Mouse (Mus musculus): ENCODE measurements around the gene Dnali1.
A peak's percentile ranks its signal among the peaks of the same experiment; 100 is the strongest.

Dnali1 gene

DNA sequence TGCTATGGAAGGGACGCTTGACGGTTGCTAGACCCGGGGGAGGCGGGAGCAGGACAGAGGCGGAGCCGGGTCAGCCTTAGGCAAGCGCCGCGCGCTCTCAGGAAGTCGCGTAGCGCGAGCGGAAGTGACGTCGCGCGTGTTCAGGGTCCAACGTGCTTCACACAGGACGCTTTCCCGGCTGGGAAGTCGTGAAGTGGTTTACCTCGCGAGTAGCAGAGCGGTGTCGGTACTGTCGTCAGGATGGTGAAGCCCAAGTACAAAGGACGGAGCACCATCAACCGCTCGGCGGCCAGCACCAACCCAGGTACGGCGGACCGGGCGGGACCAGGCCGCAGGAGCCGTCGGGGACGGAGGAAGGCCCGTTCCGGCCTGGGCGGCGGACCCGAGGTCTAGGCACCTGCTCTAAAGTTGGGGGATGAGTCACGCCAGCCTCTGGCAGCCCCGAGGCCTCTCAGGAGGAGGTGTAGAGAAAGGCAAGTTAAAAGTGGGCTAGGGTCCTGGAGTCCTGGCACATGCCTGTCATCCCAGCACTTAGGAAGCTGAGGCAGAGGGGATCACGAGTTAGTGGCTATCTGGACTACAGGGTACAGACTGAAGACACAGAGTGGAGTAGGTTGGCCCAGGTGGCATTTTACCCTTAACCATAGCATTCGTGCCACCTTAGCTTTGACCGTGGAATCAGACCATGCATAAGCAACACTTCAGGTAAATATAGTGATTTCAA, 35.5 kb downstream of the Dnali1 start:
- peak; percentile 95 for DNase-seq

GRCm38 (mm10) chr4:125020780-125021538, 44.5 kb downstream of the Dnali1 start:
- no peak for DNase-seq

DNA sequence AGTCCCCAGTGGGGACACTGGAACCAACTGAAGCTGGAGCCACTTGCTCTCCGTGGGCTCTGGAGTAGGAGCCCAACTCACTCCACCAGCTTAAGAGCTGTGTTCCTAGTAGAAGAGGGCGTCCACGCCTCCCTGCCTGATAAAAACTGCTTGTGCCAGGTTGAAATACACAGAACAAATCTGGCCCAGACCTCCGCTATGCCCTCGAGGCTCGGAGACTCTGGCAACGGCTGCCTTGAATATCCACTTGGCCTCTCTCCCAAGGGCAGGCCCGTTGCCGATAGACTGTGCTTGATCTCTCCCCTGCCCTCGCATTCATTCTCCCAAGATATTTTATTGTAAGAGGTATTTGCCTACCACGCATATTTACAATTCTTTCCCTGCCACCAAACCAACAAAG, 48.1 kb downstream of the Dnali1 start:
- peak; percentile 42 for DNase-seq

- DNase-seq = peak; percentile 62
Observed at GRCm38 (mm10) chr4:125015806-125016635, 49.5 kb downstream of the Dnali1 start, which contains the start of gene Gnl2. Gene Gnl2, plus strand, starts transcription at chr4:125016585.

DNA sequence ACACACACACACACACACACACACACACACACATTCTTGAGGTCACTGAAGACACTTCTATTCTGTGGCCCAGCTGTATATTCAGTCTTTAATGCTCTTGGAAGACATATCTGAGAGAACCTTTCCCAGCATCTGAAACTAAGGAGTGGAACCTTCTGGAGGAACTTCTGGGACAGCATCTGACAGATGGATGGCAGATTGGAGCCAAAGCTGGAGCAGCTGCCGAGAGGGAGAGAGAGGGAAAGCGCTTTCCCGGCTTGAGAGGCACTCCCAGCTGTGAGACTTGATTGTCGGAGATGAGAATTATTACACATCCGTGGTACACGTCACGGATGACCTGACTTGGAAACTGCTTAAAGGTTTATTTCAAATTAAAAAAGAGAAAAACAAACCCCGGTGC, 56.8 kb downstream of the Dnali1 start:
- no peak for DNase-seq

DNA sequence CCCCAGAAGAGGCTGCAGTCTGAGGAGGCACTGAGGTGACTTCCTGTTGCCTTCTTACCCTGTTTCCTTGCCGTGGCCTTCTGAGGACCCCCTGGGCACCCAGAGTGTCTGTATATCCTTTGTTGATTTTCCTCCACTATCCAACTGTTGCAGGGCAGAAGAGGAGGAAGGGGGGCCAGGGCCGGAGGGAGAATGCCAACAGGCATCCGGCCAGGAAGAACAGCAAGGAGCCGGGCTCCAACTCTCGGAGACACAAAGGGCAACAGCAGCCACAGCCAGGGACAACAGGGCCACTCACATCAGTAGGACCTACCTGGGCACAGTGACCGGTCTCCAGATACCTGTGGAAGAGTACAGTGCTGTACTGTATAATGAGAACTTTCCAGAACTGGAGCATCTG, 57.3 kb downstream of the Dnali1 start:
- no peak for DNase-seq

DNA sequence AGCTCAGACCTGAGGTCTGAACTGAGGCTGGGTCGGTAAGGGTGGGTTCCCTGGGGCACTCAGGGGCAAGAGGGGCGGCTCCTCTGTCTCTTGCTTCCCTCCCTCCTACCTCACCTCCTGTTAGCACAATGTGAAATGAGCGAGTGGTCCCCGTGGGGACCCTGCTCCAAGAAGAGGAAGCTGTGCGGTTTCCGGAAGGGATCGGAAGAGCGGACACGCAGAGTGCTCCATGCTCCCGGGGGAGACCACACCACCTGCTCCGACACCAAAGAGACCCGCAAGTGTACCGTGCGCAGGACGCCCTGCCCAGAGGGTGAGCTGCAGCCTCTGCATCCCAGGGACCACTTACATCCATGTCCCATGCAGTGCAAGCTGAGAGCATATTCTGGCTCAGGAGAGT, 58.0 kb downstream of the Dnali1 start:
- no peak for DNase-seq

All from lung, postnatal 14 days (tissue).